Mouse (Mus musculus) spleen, postnatal 0 days (tissue): ENCODE results near the gene Prr19. TPM values are rescaled to one million over a fixed set of nuclear protein-coding genes. Genes with fewer than 3 reads are reported as not detected.

ENCODE experiments used
- polyA plus RNA-seq: library from polyadenylated mRNA; unstranded; fragments of >200 nt; fragmentation: Nextera tagmentation; extraction: Ambion mirVana; gene quantifications from 2 replicates; pipeline ENCODE4 v1.2.1, GENCODE M21; 2015

The Prr19 gene
- not detected in 2 replicates for polyA plus RNA-seq

DNA sequence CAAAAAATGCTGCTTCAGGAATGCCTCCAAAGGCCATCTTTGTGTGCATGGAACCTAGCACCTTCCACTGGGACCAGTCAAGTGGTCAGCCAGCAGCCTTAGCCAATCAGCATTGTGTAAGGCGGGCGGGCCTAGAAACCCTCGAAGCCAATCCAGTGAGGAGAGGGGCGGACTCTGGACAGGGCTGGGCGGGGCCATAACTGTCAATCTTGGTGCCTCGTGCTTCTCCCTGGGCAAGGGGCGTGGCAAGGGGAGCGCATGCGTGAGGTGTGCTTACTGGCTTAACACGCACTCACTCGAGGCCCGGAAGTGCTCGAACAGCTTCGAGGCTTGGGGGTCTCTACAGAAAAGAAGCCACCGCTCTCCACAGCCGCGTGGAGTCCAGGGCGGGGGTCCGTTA lies at the start of gene Prr19:
Prr19 (plus strand) TSS at position 349 of the 400 bp plus-strand sequence.

DNA sequence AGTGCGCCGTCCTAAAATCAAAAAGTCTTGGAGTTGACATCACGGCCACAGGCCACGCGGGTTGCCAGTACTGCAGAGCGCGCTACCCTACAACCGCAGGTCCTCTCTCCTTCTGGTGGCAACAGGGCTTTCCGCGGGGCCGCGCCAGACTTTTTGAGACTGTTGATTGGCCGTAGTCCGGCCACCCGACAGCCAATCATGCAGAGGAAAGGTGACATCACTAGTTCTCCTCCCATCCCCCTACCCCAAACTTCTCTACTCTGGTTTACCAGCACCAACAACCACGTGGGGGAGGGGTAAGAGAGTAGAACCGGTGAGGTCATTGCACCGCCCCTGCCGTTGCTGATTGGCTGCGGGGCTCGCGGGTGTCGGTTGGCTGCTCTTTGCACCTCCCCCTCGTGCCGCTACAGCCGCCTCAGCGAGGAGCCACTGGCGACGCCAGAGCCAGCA lies 33.9 kb upstream of the Prr19 start, which contains the start of gene Cic:
Cic (plus strand) TSS at position 404 of the 450 bp plus-strand sequence.

DNA sequence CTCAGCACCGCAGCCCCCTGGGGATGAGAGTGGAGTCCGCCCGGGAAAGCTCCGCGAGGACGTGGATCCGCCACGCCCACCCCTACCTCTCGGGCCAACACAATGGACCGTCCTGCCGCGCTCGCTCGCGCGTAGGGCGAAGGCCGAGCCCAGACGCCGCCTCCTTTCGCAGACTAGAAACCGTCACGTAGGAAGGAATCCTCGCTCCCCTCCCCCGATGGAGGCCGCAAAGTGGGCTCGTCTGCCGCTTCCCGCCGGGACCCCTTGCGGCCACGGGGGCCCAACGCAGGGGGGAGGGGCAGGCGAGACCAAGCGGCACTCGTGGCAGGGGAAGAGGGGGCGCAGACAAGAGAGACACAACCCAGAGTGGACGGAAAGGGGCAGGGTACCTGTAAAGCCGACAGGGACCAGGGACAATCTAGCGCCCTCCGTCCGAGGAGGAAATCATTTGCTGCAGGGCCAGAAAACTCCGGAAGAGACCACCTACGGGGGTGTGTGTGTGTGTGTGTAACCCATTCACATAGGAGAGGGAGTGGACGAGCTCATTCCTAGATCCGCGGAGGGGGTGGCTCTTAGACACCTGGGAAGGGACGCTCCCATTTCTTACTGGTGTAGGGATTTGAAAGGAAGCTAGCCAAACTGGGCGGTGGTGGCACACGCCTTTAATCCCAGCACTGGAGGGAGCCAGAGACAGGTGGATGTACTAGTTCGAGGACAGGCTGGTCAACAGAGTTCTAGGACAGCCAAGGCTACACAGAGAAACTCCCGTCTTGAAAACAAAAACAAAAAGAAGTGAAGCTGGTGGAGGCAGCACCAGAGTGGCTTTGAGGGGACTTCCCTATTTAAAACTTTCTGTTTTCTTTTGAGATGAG lies 3.5 kb upstream of the Prr19 start, which contains the start of gene Pafah1b3:
Pafah1b3 (minus strand) TSS at position 533 of the 872 bp plus-strand sequence.

DNA sequence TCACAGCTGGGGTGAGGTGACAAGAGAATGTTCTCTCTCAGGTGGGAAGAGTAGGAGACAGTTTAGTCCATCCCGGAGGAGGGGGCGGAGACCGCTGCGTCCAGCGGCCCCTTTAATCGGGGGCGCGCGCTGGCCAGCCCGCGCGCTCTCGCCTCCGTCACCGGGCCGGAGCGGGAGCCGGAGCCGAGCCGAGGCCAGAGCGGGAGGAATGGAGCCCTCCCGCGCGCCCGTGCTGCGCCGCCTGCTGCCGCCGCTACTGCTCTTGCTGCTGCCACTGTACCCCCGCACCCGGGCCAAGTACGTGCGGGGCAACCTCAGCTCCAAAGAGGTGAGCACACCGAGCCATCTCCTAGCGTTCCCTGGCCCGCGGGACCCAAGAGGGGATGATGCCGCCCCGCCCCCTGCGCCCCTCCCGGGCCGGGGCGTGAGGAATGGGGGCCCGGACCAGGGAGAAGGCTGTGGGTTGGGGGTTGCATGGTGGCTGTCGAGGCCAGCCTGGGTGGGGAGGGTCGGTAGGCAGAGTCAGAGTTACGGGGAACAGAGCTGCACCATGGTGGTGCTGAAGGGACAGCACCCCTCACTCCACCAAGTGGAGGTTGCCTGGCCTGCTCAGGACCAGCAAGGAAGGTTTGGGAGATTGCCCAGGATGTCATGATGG lies 4.9 kb downstream of the Prr19 start, which contains the start of gene Tmem145:
Tmem145 (plus strand) TSS at position 151 of the 658 bp plus-strand sequence.

DNA sequence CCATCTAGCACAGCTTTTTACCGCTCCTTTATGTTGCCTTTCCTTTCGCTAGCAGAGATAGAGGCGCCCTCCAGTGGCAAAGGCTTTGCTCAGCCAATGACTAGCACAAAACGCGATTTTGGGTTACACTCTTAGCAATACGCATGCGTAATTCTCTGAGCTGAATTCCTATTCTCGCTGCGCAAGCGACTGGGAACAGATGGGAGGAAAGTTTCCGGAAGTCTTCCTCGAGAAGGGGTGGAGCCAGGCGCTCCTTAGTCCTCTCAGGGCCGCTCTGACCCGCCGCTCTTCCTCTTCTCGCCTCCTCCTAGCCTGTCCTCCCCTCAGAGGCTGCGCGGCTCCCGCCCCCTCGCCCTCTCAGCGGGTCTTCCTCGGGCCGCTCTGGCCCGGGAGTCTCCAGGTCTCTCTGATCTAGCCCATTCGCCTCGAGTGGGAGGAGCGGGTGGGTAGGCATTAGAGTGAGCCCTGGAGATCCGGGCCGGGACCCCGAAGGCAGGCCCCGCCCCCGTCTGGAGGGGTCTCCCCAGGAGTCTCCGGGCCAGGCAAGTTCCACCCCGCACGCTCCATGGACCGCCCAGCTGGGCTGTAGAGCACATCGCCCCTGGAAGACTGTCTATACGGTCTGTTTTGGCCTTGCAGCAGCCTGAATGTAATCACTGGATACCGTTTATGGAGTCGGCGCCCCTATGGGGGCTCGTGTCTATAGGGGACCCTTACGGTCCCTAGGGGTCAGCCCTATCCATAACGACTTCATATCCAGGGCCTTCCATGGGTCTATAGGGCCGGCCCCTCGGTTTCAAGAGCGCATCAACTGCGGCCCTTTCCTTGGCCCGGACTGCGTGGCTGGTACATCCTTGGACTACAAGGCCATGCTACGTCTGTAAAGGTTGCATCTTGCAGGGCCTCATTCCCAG lies 15.6 kb downstream of the Prr19 start, which contains the start of gene Megf8:
Megf8 (plus strand) TSS at position 633 of the 914 bp plus-strand sequence.

Other genes starting within 250 kb of the Prr19 start
- gene Grik5, start 229.1 kb upstream of the Prr19 start, polyA plus RNA-seq, result 1.8 and 2.3 TPM in 2 replicates
- 11.1 and 11.5 TPM in 2 replicates for gene Zfp574, start 228.8 kb upstream of the Prr19 start, polyA plus RNA-seq
- gene Pou2f2, start 121.7 kb upstream of the Prr19 start, polyA plus RNA-seq, result 3.1 and 5.7 TPM in 2 replicates
- 37.7 and 40.2 TPM in 2 replicates for gene Dedd2, start 80.8 kb upstream of the Prr19 start, polyA plus RNA-seq
- 2.0 and 2.6 TPM in 2 replicates for gene Zfp526, start 80.0 kb upstream of the Prr19 start, polyA plus RNA-seq
- gene Gsk3a, start 63.6 kb upstream of the Prr19 start, polyA plus RNA-seq, result 8.8 and 10.1 TPM in 2 replicates
- 3.6 and 5.5 TPM in 2 replicates for gene Erf, start 50.6 kb upstream of the Prr19 start, polyA plus RNA-seq
- gene Cic, start 33.7 kb upstream of the Prr19 start, polyA plus RNA-seq, result 26.2 and 28.6 TPM in 2 replicates
- 37.1 and 53.3 TPM in 2 replicates for gene Pafah1b3, start 3.4 kb upstream of the Prr19 start, polyA plus RNA-seq
- gene Tmem145, start 4.7 kb downstream of the Prr19 start, polyA plus RNA-seq, result not detected in 2 replicates
- gene Megf8, start 15.8 kb downstream of the Prr19 start, polyA plus RNA-seq, result 2.4 and 2.8 TPM in 2 replicates
- gene Cnfn, start 68.3 kb downstream of the Prr19 start, polyA plus RNA-seq, result not detected in 2 replicates
- gene Lipe, start 97.3 kb downstream of the Prr19 start, polyA plus RNA-seq, result 6.1 and 7.0 TPM in 2 replicates
- gene Cxcl17, start 111.5 kb downstream of the Prr19 start, polyA plus RNA-seq, result not detected in 2 replicates
- 6.6 and 10.4 TPM in 2 replicates for gene Ceacam1, start 176.2 kb downstream of the Prr19 start, polyA plus RNA-seq
- gene Ceacam2, start 238.4 kb downstream of the Prr19 start, polyA plus RNA-seq, result not detected in 2 replicates